In genomic region chr10:122764653-122765052, GRCm38 (mm10) we compare ENCODE assay signal across 19 mouse cellular contexts.
A peak's percentile ranks its signal among the peaks of the same experiment; 100 is the strongest.
DNase-seq lines count a peak whose midpoint lies in the region; ATAC-seq and TF ChIP-seq lines count a peak whose summit lies in the region.
"Had no signal": no experiment of that assay in that cellular context is flagged by ENCODE, and none has a peak within 500 bp of the region (broad histone marks: within the 10 kb centered on the region; RNA-seq: fewer than 3 reads in every experiment).

No protein-coding gene starts in this region.

- no peak for DNase-seq in heart, adult 18-20 months
- no peak for DNase-seq in lung, embryonic 14.5 days
- no peak for DNase-seq in lung, postnatal 0 days (ENCODE audit: low spot score)
- peak; percentile 48 for DNase-seq in retina, postnatal 1 day
- DNase-seq in retina, embryonic 14.5 days (ENCODE audit: low spot score) = no peak
- DNase-seq: cerebellum, adult 9-10 months; gastrocnemius, postnatal 14 days; kidney, postnatal 36 days; lung, postnatal 4 days; right cerebral cortex, postnatal 25 days; thymus, postnatal 36 days had no signal

- no peak overlapping the region for H3K27ac ChIP-seq in forebrain, embryonic 12.5 days
- H3K27ac ChIP-seq in forebrain, embryonic 15.5 days (replicated peaks) = no peak overlapping the region
- peak overlapping the region; percentile 42; the same call in 1 of the 2 replicates for H3K27ac ChIP-seq in heart, embryonic 16.5 days (ENCODE audit: low read length)
- peak overlapping the region; percentile 73 for H3K27ac ChIP-seq in lung, embryonic 14.5 days (ENCODE audit: low read depth)
- H3K27ac ChIP-seq in lung, postnatal 0 days (ENCODE audit: low read length) = no peak overlapping the region
- H3K27ac ChIP-seq: embryonic facial prominence, embryonic 12.5 days; limb, embryonic 13.5 days; liver, embryonic 14.5 days; neural tube, embryonic 12.5 days; stomach, postnatal 0 days had no signal

- 61% methylated on average over 7 of the region's 7 CpGs for WGBS in forebrain, embryonic 12.5 days
- 61% methylated on average over 7 of the region's 7 CpGs for WGBS in forebrain, embryonic 15.5 days
- WGBS in heart, embryonic 16.5 days = 40% methylated on average over 7 of the region's 7 CpGs
- WGBS in lung, embryonic 14.5 days = 51% methylated on average over 7 of the region's 7 CpGs
- 48% methylated on average over 7 of the region's 7 CpGs for WGBS in lung, postnatal 0 days

- H3K4me3 ChIP-seq in forebrain, embryonic 12.5 days (replicated peaks) = no peak overlapping the region
- no peak overlapping the region for H3K4me3 ChIP-seq in forebrain, embryonic 15.5 days
- no peak overlapping the region for H3K4me3 ChIP-seq in heart, embryonic 16.5 days (ENCODE audit: low read length)
- no peak overlapping the region for H3K4me3 ChIP-seq in lung, embryonic 14.5 days (ENCODE audit: low read depth, low read length)
- no peak overlapping the region for H3K4me3 ChIP-seq in lung, postnatal 0 days (ENCODE audit: low read depth, low read length)
- H3K4me3 ChIP-seq: embryonic facial prominence, embryonic 12.5 days; limb, embryonic 13.5 days; neural tube, embryonic 12.5 days had no signal

- ATAC-seq in forebrain, embryonic 12.5 days (ENCODE audit: low FRiP score) = 0 out of 2 replicates have a peak, but pooled peaks have one; percentile 14
- ATAC-seq in forebrain, embryonic 15.5 days (replicated peaks) = no peak
- no peak for ATAC-seq in heart, embryonic 16.5 days (replicated peaks; ENCODE audit: extremely low read depth, insufficient read depth, low FRiP score)
- no peak for ATAC-seq in lung, embryonic 14.5 days (ENCODE audit: insufficient read depth)
- ATAC-seq in lung, postnatal 0 days = no peak

- H3K36me3 ChIP-seq in forebrain, embryonic 12.5 days (replicated peaks) = no peaks in the 10 kb centered on the region
- no peaks in the 10 kb centered on the region for H3K36me3 ChIP-seq in forebrain, embryonic 15.5 days
- no peaks in the 10 kb centered on the region for H3K36me3 ChIP-seq in heart, embryonic 16.5 days (ENCODE audit: control insufficient read depth, insufficient read depth)
- H3K36me3 ChIP-seq in lung, embryonic 14.5 days (ENCODE audit: insufficient read depth) = no peaks in the 10 kb centered on the region
- no peaks in the 10 kb centered on the region for H3K36me3 ChIP-seq in lung, postnatal 0 days (ENCODE audit: insufficient read depth, low read length)
- H3K36me3 ChIP-seq: embryonic facial prominence, embryonic 12.5 days; limb, embryonic 13.5 days; neural tube, embryonic 12.5 days had no signal

- peak; percentile 17; the same call in 1 of the 2 replicates for TF ChIP-seq CTCF in lung, embryonic 14.5 days (IDR thresholded peaks at IDR 0.05; ENCODE audit: low read depth)
- no peak for TF ChIP-seq CTCF in lung, postnatal 0 days (IDR thresholded peaks at IDR 0.05)

- H3K4me1 ChIP-seq in forebrain, embryonic 12.5 days = peaks cover 3% of the 10 kb centered on the region; the same call in 1 of the 2 replicates
- H3K4me1 ChIP-seq in forebrain, embryonic 15.5 days = no peaks in the 10 kb centered on the region
- H3K4me1 ChIP-seq in heart, embryonic 16.5 days (ENCODE audit: control insufficient read depth, insufficient read depth, low read length) = peaks cover 12% of the 10 kb centered on the region
- 0 out of 2 replicates have a peak, but pooled peaks cover 4% of the 10 kb centered on the region for H3K4me1 ChIP-seq in lung, embryonic 14.5 days (ENCODE audit: insufficient read depth)
- H3K4me1 ChIP-seq in lung, postnatal 0 days (ENCODE audit: insufficient read depth, low read depth, low read length) = no peaks in the 10 kb centered on the region

- H3K9me3 ChIP-seq in forebrain, embryonic 12.5 days = no peaks in the 10 kb centered on the region
- H3K9me3 ChIP-seq in forebrain, embryonic 15.5 days = no peaks in the 10 kb centered on the region
- H3K9me3 ChIP-seq in heart, embryonic 16.5 days (replicated peaks; ENCODE audit: control insufficient read depth, low read length) = no peaks in the 10 kb centered on the region
- no peaks in the 10 kb centered on the region for H3K9me3 ChIP-seq in lung, embryonic 14.5 days (ENCODE audit: low read depth, low read length)
- H3K9me3 ChIP-seq in lung, postnatal 0 days (ENCODE audit: low read length) = no peaks in the 10 kb centered on the region
- H3K9me3 ChIP-seq: embryonic facial prominence, embryonic 12.5 days; limb, embryonic 13.5 days; neural tube, embryonic 12.5 days had no signal

- no peak for TF ChIP-seq EP300 in lung, postnatal 0 days (IDR thresholded peaks at IDR 0.05)

- no peak overlapping the region for H3K4me2 ChIP-seq in forebrain, embryonic 12.5 days
- no peak overlapping the region for H3K4me2 ChIP-seq in forebrain, embryonic 15.5 days (replicated peaks)
- H3K4me2 ChIP-seq in heart, embryonic 16.5 days (ENCODE audit: low read depth, low read length) = no peak overlapping the region
- no peak overlapping the region for H3K4me2 ChIP-seq in lung, embryonic 14.5 days
- no peak overlapping the region for H3K4me2 ChIP-seq in lung, postnatal 0 days (replicated peaks; ENCODE audit: low read depth, low read length)
- H3K4me2 ChIP-seq: embryonic facial prominence, embryonic 12.5 days; limb, embryonic 13.5 days; neural tube, embryonic 12.5 days had no signal

- H3K27me3 ChIP-seq in forebrain, embryonic 12.5 days = 0 out of 2 replicates have a peak, but pooled peaks cover 3% of the 10 kb centered on the region
- H3K27me3 ChIP-seq in forebrain, embryonic 15.5 days = no peaks in the 10 kb centered on the region
- H3K27me3 ChIP-seq in heart, embryonic 16.5 days (ENCODE audit: control insufficient read depth, insufficient read depth, low read length) = no peaks in the 10 kb centered on the region
- no peaks in the 10 kb centered on the region for H3K27me3 ChIP-seq in lung, embryonic 14.5 days (ENCODE audit: insufficient read depth, low read length)
- no peaks in the 10 kb centered on the region for H3K27me3 ChIP-seq in lung, postnatal 0 days (replicated peaks; ENCODE audit: insufficient read depth, low read length)
- H3K27me3 ChIP-seq: embryonic facial prominence, embryonic 12.5 days; neural tube, embryonic 12.5 days had no signal

- H3K9ac ChIP-seq in forebrain, embryonic 12.5 days = no peak overlapping the region
- no peak overlapping the region for H3K9ac ChIP-seq in forebrain, embryonic 15.5 days (replicated peaks)
- no peak overlapping the region for H3K9ac ChIP-seq in heart, embryonic 16.5 days (ENCODE audit: low read length)
- no peak overlapping the region for H3K9ac ChIP-seq in lung, embryonic 14.5 days
- no peak overlapping the region for H3K9ac ChIP-seq in lung, postnatal 0 days (replicated peaks; ENCODE audit: low read depth)
- H3K9ac ChIP-seq: embryonic facial prominence, embryonic 12.5 days; limb, embryonic 13.5 days; liver, embryonic 14.5 days; neural tube, embryonic 12.5 days had no signal

Comparison
In these comparisons a context has a peak if more than half of its experiments do, and no peak if none do; other contexts are left out.
1. H3K27ac ChIP-seq: peak in heart, embryonic 16.5 days (single experiment) and lung, embryonic 14.5 days (single experiment); none in forebrain, embryonic 12.5 days (single experiment), forebrain, embryonic 15.5 days (single experiment) and lung, postnatal 0 days (single experiment).